Mouse (Mus musculus): ENCODE measurements around the gene Ferd3l. TPM values are rescaled to one million over a fixed set of nuclear protein-coding genes. Genes with fewer than 3 reads are reported as not detected.

Gene Ferd3l
- polyA plus RNA-seq (2015; fragmentation: Nextera tagmentation; extraction: Ambion mirVana) = not detected in 2 replicates

- Histone ChIP-seq H3K4me2 (ENCODE audit: low read length) (peak within 1 kb of the TSS; percentile 60), H3K27me3 (replicated peaks; ENCODE audit: control insufficient read depth, insufficient read depth, low read length) (peaks cover 21% of the 10 kb centered on the region), H3K27ac (ENCODE audit: low read length) (no peak within 1 kb of the TSS), H3K36me3 (ENCODE audit: control insufficient read depth, insufficient read depth) (no peaks in the 10 kb centered on the region), H3K4me1 (replicated peaks; ENCODE audit: control insufficient read depth, insufficient read depth, low read length) (peaks cover 13% of the 10 kb centered on the region), H3K4me3 (replicated peaks; ENCODE audit: low read length) (peak within 1 kb of the TSS; percentile 33), H3K9me3 (ENCODE audit: control insufficient read depth, low read length) (no peaks in the 10 kb centered on the region), H3K9ac (replicated peaks; ENCODE audit: low read depth, low read length) (0 out of 2 replicates have a peak within 1 kb of the TSS, but pooled peaks have one; percentile 8)
- 1% methylated on average over 39 of the region's 39 CpGs for WGBS
- 0 out of 2 replicates have a peak, but pooled peaks have one; percentile 31 for ATAC-seq
Observed at GRCm38 (mm10) chr12:33928331-33929192, at the start of gene Ferd3l. Gene Ferd3l, plus strand, starts transcription at chr12:33928425.

- ATAC-seq = no peak
- Histone ChIP-seq H3K4me3 (replicated peaks; ENCODE audit: low read length) (no peak overlapping the region), H3K36me3 (ENCODE audit: control insufficient read depth, insufficient read depth) (no peaks in the 10 kb centered on the region), H3K9me3 (ENCODE audit: control insufficient read depth, low read length) (no peaks in the 10 kb centered on the region), H3K4me1 (replicated peaks; ENCODE audit: control insufficient read depth, insufficient read depth, low read length) (no peaks in the 10 kb centered on the region), H3K27me3 (replicated peaks; ENCODE audit: control insufficient read depth, insufficient read depth, low read length) (no peaks in the 10 kb centered on the region), H3K9ac (replicated peaks; ENCODE audit: low read depth, low read length) (no peak overlapping the region), H3K4me2 (ENCODE audit: low read length) (no peak overlapping the region), H3K27ac (ENCODE audit: low read length) (no peak overlapping the region)
- 76% methylated on average over 2 of the region's 2 CpGs for WGBS
Observed at GRCm38 (mm10) chr12:33893956-33894355, 34.3 kb upstream of the Ferd3l start.

GRCm38 (mm10) chr12:33894621-33895020 lies 33.6 kb upstream of the Ferd3l start:
- Histone ChIP-seq H3K4me1 (replicated peaks; ENCODE audit: control insufficient read depth, insufficient read depth, low read length) (no peaks in the 10 kb centered on the region), H3K36me3 (ENCODE audit: control insufficient read depth, insufficient read depth) (no peaks in the 10 kb centered on the region), H3K9me3 (ENCODE audit: control insufficient read depth, low read length) (no peaks in the 10 kb centered on the region), H3K4me2 (ENCODE audit: low read length) (no peak overlapping the region), H3K4me3 (replicated peaks; ENCODE audit: low read length) (no peak overlapping the region), H3K9ac (replicated peaks; ENCODE audit: low read depth, low read length) (no peak overlapping the region), H3K27ac (ENCODE audit: low read length) (no peak overlapping the region), H3K27me3 (replicated peaks; ENCODE audit: control insufficient read depth, insufficient read depth, low read length) (no peaks in the 10 kb centered on the region)
- no peak for ATAC-seq
- WGBS = 90% methylated on average over 1 of the region's 1 CpGs

- Histone ChIP-seq H3K4me1 (replicated peaks; ENCODE audit: control insufficient read depth, insufficient read depth, low read length) (peaks cover 13% of the 10 kb centered on the region), H3K27me3 (replicated peaks; ENCODE audit: control insufficient read depth, insufficient read depth, low read length) (peaks cover 21% of the 10 kb centered on the region), H3K9me3 (ENCODE audit: control insufficient read depth, low read length) (no peaks in the 10 kb centered on the region), H3K9ac (replicated peaks; ENCODE audit: low read depth, low read length) (no peak overlapping the region), H3K36me3 (ENCODE audit: control insufficient read depth, insufficient read depth) (no peaks in the 10 kb centered on the region), H3K4me2 (ENCODE audit: low read length) (no peak overlapping the region), H3K27ac (ENCODE audit: low read length) (no peak overlapping the region), H3K4me3 (replicated peaks; ENCODE audit: low read length) (no peak overlapping the region)
- ATAC-seq = no peak
- WGBS = 11% methylated on average over 3 of the region's 3 CpGs
Observed at GRCm38 (mm10) chr12:33926751-33927150, 1.5 kb upstream of the Ferd3l start.

GRCm38 (mm10) chr12:33927334-33928098 lies 709 bp upstream of the Ferd3l start:
- Histone ChIP-seq H3K4me2 (ENCODE audit: low read length) (peak overlapping the region; percentile 60), H3K27me3 (replicated peaks; ENCODE audit: control insufficient read depth, insufficient read depth, low read length) (peaks cover 21% of the 10 kb centered on the region), H3K27ac (ENCODE audit: low read length) (no peak overlapping the region), H3K4me3 (replicated peaks; ENCODE audit: low read length) (peak overlapping the region; percentile 33), H3K4me1 (replicated peaks; ENCODE audit: control insufficient read depth, insufficient read depth, low read length) (peaks cover 13% of the 10 kb centered on the region), H3K9ac (replicated peaks; ENCODE audit: low read depth, low read length) (no peak overlapping the region), H3K36me3 (ENCODE audit: control insufficient read depth, insufficient read depth) (no peaks in the 10 kb centered on the region), H3K9me3 (ENCODE audit: control insufficient read depth, low read length) (no peaks in the 10 kb centered on the region)
- ATAC-seq = no peak
- WGBS = 2% methylated on average over 15 of the region's 15 CpGs

GRCm38 (mm10) chr12:33952843-33953242 lies 24.6 kb downstream of the Ferd3l start:
- peaks cover 41% of the 10 kb centered on the region for H3K27me3 ChIP-seq (replicated peaks; ENCODE audit: control insufficient read depth, insufficient read depth, low read length)

GRCm38 (mm10) chr12:33954931-33955565 lies 26.8 kb downstream of the Ferd3l start:
- Histone ChIP-seq H3K4me1 (replicated peaks; ENCODE audit: control insufficient read depth, insufficient read depth, low read length) (peaks cover 21% of the 10 kb centered on the region), H3K4me3 (replicated peaks; ENCODE audit: low read length) (no peak overlapping the region), H3K4me2 (ENCODE audit: low read length) (no peak overlapping the region), H3K36me3 (ENCODE audit: control insufficient read depth, insufficient read depth) (no peaks in the 10 kb centered on the region), H3K27ac (ENCODE audit: low read length) (no peak overlapping the region), H3K9ac (replicated peaks; ENCODE audit: low read depth, low read length) (no peak overlapping the region), H3K27me3 (replicated peaks; ENCODE audit: control insufficient read depth, insufficient read depth, low read length) (peaks cover 52% of the 10 kb centered on the region), H3K9me3 (ENCODE audit: control insufficient read depth, low read length) (no peaks in the 10 kb centered on the region)
- WGBS = 4% methylated on average over 8 of the region's 8 CpGs
- no peak for ATAC-seq

More at GRCm38 (mm10) chr12:33952843-33953242, 24.6 kb downstream of the Ferd3l start:
- Histone ChIP-seq H3K27ac (ENCODE audit: low read length) (no peak overlapping the region), H3K4me3 (replicated peaks; ENCODE audit: low read length) (no peak overlapping the region), H3K9me3 (ENCODE audit: control insufficient read depth, low read length) (no peaks in the 10 kb centered on the region), H3K9ac (replicated peaks; ENCODE audit: low read depth, low read length) (no peak overlapping the region), H3K36me3 (ENCODE audit: control insufficient read depth, insufficient read depth) (no peaks in the 10 kb centered on the region), H3K4me2 (ENCODE audit: low read length) (no peak overlapping the region), H3K4me1 (replicated peaks; ENCODE audit: control insufficient read depth, insufficient read depth, low read length) (peaks cover 10% of the 10 kb centered on the region)
- whole genome bisulfite sequencing = 3% methylated on average over 3 of the region's 3 CpGs
- no peak for ATAC-seq

GRCm38 (mm10) chr12:33955606-33956295 lies 27.5 kb downstream of the Ferd3l start:
- Histone ChIP-seq H3K4me2 (ENCODE audit: low read length) (no peak overlapping the region), H3K9me3 (ENCODE audit: control insufficient read depth, low read length) (no peaks in the 10 kb centered on the region), H3K9ac (replicated peaks; ENCODE audit: low read depth, low read length) (no peak overlapping the region), H3K27me3 (replicated peaks; ENCODE audit: control insufficient read depth, insufficient read depth, low read length) (peaks cover 50% of the 10 kb centered on the region), H3K4me1 (replicated peaks; ENCODE audit: control insufficient read depth, insufficient read depth, low read length) (peaks cover 21% of the 10 kb centered on the region), H3K36me3 (ENCODE audit: control insufficient read depth, insufficient read depth) (no peaks in the 10 kb centered on the region), H3K27ac (ENCODE audit: low read length) (no peak overlapping the region), H3K4me3 (replicated peaks; ENCODE audit: low read length) (no peak overlapping the region)
- no peak for ATAC-seq
- WGBS = 2% methylated on average over 28 of the region's 28 CpGs

All from forebrain, embryonic 16.5 days (tissue).